8 mouse cellular contexts compared by ENCODE assay signal in the genomic region with DNA sequence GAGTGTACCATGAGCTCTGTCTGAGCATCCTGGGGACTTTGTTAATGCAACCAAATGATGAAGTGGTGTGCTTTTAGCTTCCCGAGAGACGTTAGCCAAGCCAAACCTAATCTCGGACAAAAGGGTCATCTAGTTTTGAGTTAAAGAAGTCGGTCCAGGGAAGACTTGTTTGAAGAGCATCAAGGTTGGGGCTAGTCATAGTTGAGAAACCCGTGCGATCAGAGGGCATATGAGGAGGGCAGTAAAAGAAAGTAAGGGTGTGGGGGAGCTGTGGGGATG. TPM values are rescaled to one million over a fixed set of nuclear protein-coding genes. Genes with fewer than 3 reads are reported as not detected.
DNase-seq lines count a peak whose midpoint lies in the region; ATAC-seq and TF ChIP-seq lines count a peak whose summit lies in the region.

No protein-coding gene starts in this region.

- no peak for TF ChIP-seq CTCF in kidney, adult 2 months (conservative IDR thresholded peaks at IDR 0.05; ENCODE audit: insufficient read depth, insufficient read length, low read depth, low read length)
- no peak for TF ChIP-seq CTCF in Patski (IDR thresholded peaks at IDR 0.05)

- H3K4me1 ChIP-seq in kidney, adult 2 months (ENCODE audit: control insufficient read depth, insufficient read depth, low read length), result peaks cover 4% of the 10 kb centered on the region
- H3K4me1 ChIP-seq in hindbrain, embryonic 13.5 days (replicated peaks), result peaks cover 25% of the 10 kb centered on the region
- H3K4me1 ChIP-seq in midbrain, embryonic 14.5 days (ENCODE audit: control insufficient read depth, insufficient read depth, low read length), result peaks cover 10% of the 10 kb centered on the region

- H3K36me3 ChIP-seq in kidney, adult 2 months (ENCODE audit: control insufficient read depth, insufficient read depth, low read length), result peaks cover 2% of the 10 kb centered on the region
- H3K36me3 ChIP-seq in hindbrain, embryonic 13.5 days, result peaks cover 71% of the 10 kb centered on the region
- peaks cover 73% of the 10 kb centered on the region for H3K36me3 ChIP-seq in midbrain, embryonic 14.5 days (ENCODE audit: control insufficient read depth, insufficient read depth, low read length)

- peak overlapping the region; percentile 81 for H3K4me2 ChIP-seq in hindbrain, embryonic 13.5 days
- peak overlapping the region; percentile 96 for H3K4me2 ChIP-seq in midbrain, embryonic 14.5 days (ENCODE audit: low read length)

- ATAC-seq in Patski, result no peak
- no peak for ATAC-seq in hindbrain, embryonic 13.5 days (ENCODE audit: low FRiP score)
- ATAC-seq in midbrain, embryonic 14.5 days (ENCODE audit: low FRiP score, low TSS enrichment), result no peak

- CTCF ChIA-PET in Patski (lab: Charles Lee), result interaction anchor here (1.2 to 2.5 kb wide), 10 partner anchors 10 to 124 kb away, joined by 3 to 12 read pairs (median 6); no protein-coding TSS in a partner anchor

- WGBS in kidney, adult 2 months, result 5% methylated on average over 6 of the region's 6 CpGs
- WGBS in hindbrain, embryonic 13.5 days, result 10% methylated on average over 6 of the region's 6 CpGs
- WGBS in midbrain, embryonic 14.5 days, result 7% methylated on average over 6 of the region's 6 CpGs

- H3K27me3 ChIP-seq in kidney, adult 2 months (replicated peaks; ENCODE audit: control insufficient read depth, insufficient read depth, low read length), result no peaks in the 10 kb centered on the region
- H3K27me3 ChIP-seq in Patski, result no peaks in the 10 kb centered on the region
- no peaks in the 10 kb centered on the region for H3K27me3 ChIP-seq in hindbrain, embryonic 13.5 days
- H3K27me3 ChIP-seq in midbrain, embryonic 14.5 days (ENCODE audit: control insufficient read depth, insufficient read depth, low read length), result no peaks in the 10 kb centered on the region

- H3K4me3 ChIP-seq in kidney, adult 2 months (ENCODE audit: insufficient read depth, low read depth, low read length), result peak overlapping the region; percentile 90
- peak overlapping the region; percentile 71 for H3K4me3 ChIP-seq in hindbrain, embryonic 13.5 days
- H3K4me3 ChIP-seq in midbrain, embryonic 14.5 days (replicated peaks; ENCODE audit: low read depth, low read length), result peak overlapping the region; percentile 62

- H3K9ac ChIP-seq in hindbrain, embryonic 13.5 days, result peak overlapping the region; percentile 82
- peak overlapping the region; percentile 74 for H3K9ac ChIP-seq in midbrain, embryonic 14.5 days (replicated peaks; ENCODE audit: low read length)

- DNase-seq in kidney, adult 2 months, result no peak
- DNase-seq in kidney, adult 8-10 months, result no peak
- DNase-seq in Patski (ENCODE audit: low read depth, low spot score), result peak; percentile 19
- DNase-seq in midbrain, embryonic 14.5 days, result no peak
- DNase-seq in embryo, embryonic 9.5 days (ENCODE audit: extremely low spot score), result no peak
- DNase-seq in adrenal gland, postnatal 14 days, result no peak
- no peak for DNase-seq in adrenal gland, postnatal 10 days

- POLR2A ChIA-PET in Patski (lab: Charles Lee), result interaction anchor here (0.7 to 1.8 kb wide), 9 partner anchors 9 to 91 kb away, joined by 3 to 11 read pairs (median 3); a partner anchor contains a TSS

- no peak for TF ChIP-seq POLR2A in kidney, adult 2 months (IDR thresholded peaks at IDR 0.05; ENCODE audit: low read depth, low read length)

- no peaks in the 10 kb centered on the region for H3K9me3 ChIP-seq in hindbrain, embryonic 13.5 days
- H3K9me3 ChIP-seq in midbrain, embryonic 14.5 days (ENCODE audit: control insufficient read depth, low read length), result no peaks in the 10 kb centered on the region

- H3K27ac ChIP-seq in kidney, adult 2 months (ENCODE audit: insufficient read depth, low read depth, low read length), result peak overlapping the region; percentile 71; the same call in 1 of the 2 replicates
- H3K27ac ChIP-seq in hindbrain, embryonic 13.5 days, result peak overlapping the region; percentile 84
- peak overlapping the region; percentile 69 for H3K27ac ChIP-seq in midbrain, embryonic 14.5 days (replicated peaks; ENCODE audit: low read depth, low read length)

- in situ Hi-C loops in Patski (cut with MboI; ENCODE audit: low pct_unique_long_range_greater_than_20kb), result no loop called here

RNA-seq across cellular contexts. Expression of a gene that starts 0.8 kb away (rescaled TPM):
- 138 and 141 TPM in 2 replicates for polyA plus RNA-seq in kidney, adult 2 months (2012; rRNA removed)
- polyA plus RNA-seq in Patski (2021), result 175 TPM
- polyA plus RNA-seq in hindbrain, embryonic 13.5 days (2015; fragmentation: Nextera tagmentation; extraction: Ambion mirVana), result 127 and 130 TPM in 2 replicates
- 104 and 123 TPM in 2 replicates for polyA plus RNA-seq in midbrain, embryonic 14.5 days (2014; fragmentation: Nextera tagmentation; extraction: Ambion mirVana)
- total RNA-seq in adrenal gland, postnatal 14 days (2021), result 75.4 and 76.9 TPM in 2 replicates
- total RNA-seq in adrenal gland, postnatal 10 days (2021), result 10 to 100 TPM; 67.9 to 72.7 TPM

RNA-seq across cellular contexts. Expression of a gene that starts 4.9 kb away (rescaled TPM):
- 18.3 and 18.4 TPM in 2 replicates for polyA plus RNA-seq in kidney, adult 2 months (2012; rRNA removed)
- polyA plus RNA-seq in Patski (2021), result 37.6 TPM
- polyA plus RNA-seq in hindbrain, embryonic 13.5 days (2015; fragmentation: Nextera tagmentation; extraction: Ambion mirVana), result 29.9 and 30.0 TPM in 2 replicates
- polyA plus RNA-seq in midbrain, embryonic 14.5 days (2014; fragmentation: Nextera tagmentation; extraction: Ambion mirVana), result 25.0 and 25.3 TPM in 2 replicates
- 15.0 and 21.1 TPM in 2 replicates for total RNA-seq in adrenal gland, postnatal 14 days (2021)
- total RNA-seq in adrenal gland, postnatal 10 days (2021), result 10 to 100 TPM; 16.2 to 24.8 TPM

RNA-seq across cellular contexts. Expression of a gene that starts 13.5 kb away (rescaled TPM):
- 37.8 and 40.2 TPM in 2 replicates for polyA plus RNA-seq in kidney, adult 2 months (2012; rRNA removed)
- polyA plus RNA-seq in Patski (2021), result 74.8 TPM
- polyA plus RNA-seq in hindbrain, embryonic 13.5 days (2015; fragmentation: Nextera tagmentation; extraction: Ambion mirVana), result 23.5 and 24.5 TPM in 2 replicates
- 22.0 and 24.6 TPM in 2 replicates for polyA plus RNA-seq in midbrain, embryonic 14.5 days (2014; fragmentation: Nextera tagmentation; extraction: Ambion mirVana)
- total RNA-seq in adrenal gland, postnatal 14 days (2021), result 50.3 and 69.1 TPM in 2 replicates
- 10 to 100 TPM; 42.0 to 65.6 TPM for total RNA-seq in adrenal gland, postnatal 10 days (2021)

RNA-seq across cellular contexts. Expression of a gene that starts 18.1 kb away (rescaled TPM):
- polyA plus RNA-seq in kidney, adult 2 months (2012; rRNA removed), result 1.1 and 1.4 TPM in 2 replicates
- polyA plus RNA-seq in Patski (2021), result 6.2 TPM
- 33.5 and 35.1 TPM in 2 replicates for polyA plus RNA-seq in hindbrain, embryonic 13.5 days (2015; fragmentation: Nextera tagmentation; extraction: Ambion mirVana)
- polyA plus RNA-seq in midbrain, embryonic 14.5 days (2014; fragmentation: Nextera tagmentation; extraction: Ambion mirVana), result 23.6 and 30.7 TPM in 2 replicates
- total RNA-seq in adrenal gland, postnatal 14 days (2021), result 3.3 and 5.3 TPM in 2 replicates
- 1 to 10 TPM; 2.2 to 5.7 TPM for total RNA-seq in adrenal gland, postnatal 10 days (2021)

RNA-seq across cellular contexts. Expression of a gene that starts 24.7 kb away (rescaled TPM):
- 61.6 and 65.3 TPM in 2 replicates for polyA plus RNA-seq in kidney, adult 2 months (2012; rRNA removed)
- 141 TPM for polyA plus RNA-seq in Patski (2021)
- polyA plus RNA-seq in hindbrain, embryonic 13.5 days (2015; fragmentation: Nextera tagmentation; extraction: Ambion mirVana), result 47.9 TPM in 2 replicates
- polyA plus RNA-seq in midbrain, embryonic 14.5 days (2014; fragmentation: Nextera tagmentation; extraction: Ambion mirVana), result 42.0 and 47.8 TPM in 2 replicates
- total RNA-seq in adrenal gland, postnatal 14 days (2021), result 52.4 and 57.5 TPM in 2 replicates
- total RNA-seq in adrenal gland, postnatal 10 days (2021), result 10 to 100 TPM; 47.8 to 48.1 TPM
